Mouse (Mus musculus): ENCODE data around the gene Nphs2. TPM values are rescaled to one million over a fixed set of nuclear protein-coding genes. Genes with fewer than 3 reads are reported as not detected.
"Not testable (repeated sequence)": the region's sequence is repeated elsewhere in the genome, so short reads cannot be mapped to it uniquely, and the experiment has no call there.

The Nphs2 gene
- polyA plus RNA-seq, 1 experiment: not detected

GRCm38 (mm10) chr1:156285541-156285896 is 25.0 kb upstream of the Nphs2 start:
- H3K4me1 ChIP-seq (ENCODE audit: control insufficient read depth, insufficient read depth, low read length): no peaks in the 10 kb centered on the region
- TF ChIP-seq CTCF (IDR thresholded peaks at IDR 0.05; ENCODE audit: low read depth, low read length): no peak
- H3K27ac ChIP-seq (ENCODE audit: insufficient read depth, low read depth, low read length): no peak overlapping the region
- H3K4me3 ChIP-seq (ENCODE audit: insufficient read depth, low read length): no peak overlapping the region

GRCm38 (mm10) chr1:156288556-156289221 is 21.8 kb upstream of the Nphs2 start:
- no peak for TF ChIP-seq CTCF (IDR thresholded peaks at IDR 0.05; ENCODE audit: low read depth, low read length)
- TF ChIP-seq POLR2A (IDR thresholded peaks at IDR 0.05; ENCODE audit: borderline replicate concordance, low read depth, low read length): no peak
- no peak overlapping the region for H3K27ac ChIP-seq (ENCODE audit: insufficient read depth, low read depth, low read length)
- H3K4me1 ChIP-seq (ENCODE audit: control insufficient read depth, insufficient read depth, low read length): no peaks in the 10 kb centered on the region
- no peak overlapping the region for H3K4me3 ChIP-seq (ENCODE audit: insufficient read depth, low read length)

- H3K4me3 ChIP-seq (ENCODE audit: insufficient read depth, low read length); H3K4me1 ChIP-seq (ENCODE audit: control insufficient read depth, insufficient read depth, low read length); H3K27ac ChIP-seq (ENCODE audit: insufficient read depth, low read depth, low read length): not testable (repeated sequence)
Observed at GRCm38 (mm10) chr1:156289222-156289587, 21.3 kb upstream of the Nphs2 start.

- no peak for TF ChIP-seq POLR2A (IDR thresholded peaks at IDR 0.05; ENCODE audit: borderline replicate concordance, low read depth, low read length)
- TF ChIP-seq CTCF (IDR thresholded peaks at IDR 0.05; ENCODE audit: low read depth, low read length): no peak
- Histone ChIP-seq H3K4me1 (ENCODE audit: control insufficient read depth, insufficient read depth, low read length) (no peaks in the 10 kb centered on the region), H3K4me3 (ENCODE audit: insufficient read depth, low read length) (no peak overlapping the region), H3K27ac (ENCODE audit: insufficient read depth, low read depth, low read length) (no peak overlapping the region)
Observed at GRCm38 (mm10) chr1:156290016-156290415, 20.5 kb upstream of the Nphs2 start.

- H3K4me1 ChIP-seq (ENCODE audit: control insufficient read depth, insufficient read depth, low read length): 0 out of 2 replicates have a peak, but pooled peaks cover 2% of the 10 kb centered on the region
- no peak for TF ChIP-seq CTCF (IDR thresholded peaks at IDR 0.05; ENCODE audit: low read depth, low read length)
- no peak for TF ChIP-seq POLR2A (IDR thresholded peaks at IDR 0.05; ENCODE audit: borderline replicate concordance, low read depth, low read length)
- H3K27ac ChIP-seq (ENCODE audit: insufficient read depth, low read depth, low read length): no peak within 1 kb of the TSS
- peak within 1 kb of the TSS; percentile 63 for H3K4me3 ChIP-seq (ENCODE audit: insufficient read depth, low read length)
Observed at GRCm38 (mm10) chr1:156302911-156303749, 7.4 kb upstream of the Nphs2 start, which contains the start of gene Tdrd5. TSS of gene Tdrd5 (minus strand) at chr1:156303664.

GRCm38 (mm10) chr1:156308595-156308994 is 1.9 kb upstream of the Nphs2 start:
- Histone ChIP-seq H3K27ac (ENCODE audit: insufficient read depth, low read depth, low read length) (no peak overlapping the region), H3K4me3 (ENCODE audit: insufficient read depth, low read length) (no peak overlapping the region), H3K4me1 (ENCODE audit: control insufficient read depth, insufficient read depth, low read length) (no peaks in the 10 kb centered on the region)
- TF ChIP-seq CTCF (IDR thresholded peaks at IDR 0.05; ENCODE audit: low read depth, low read length): no peak
- no peak for TF ChIP-seq POLR2A (IDR thresholded peaks at IDR 0.05; ENCODE audit: borderline replicate concordance, low read depth, low read length)

GRCm38 (mm10) chr1:156323126-156323525 is 12.6 kb downstream of the Nphs2 start:
- Histone ChIP-seq H3K4me3 (ENCODE audit: insufficient read depth, low read length) (no peak overlapping the region), H3K4me1 (ENCODE audit: control insufficient read depth, insufficient read depth, low read length) (no peaks in the 10 kb centered on the region), H3K27ac (ENCODE audit: insufficient read depth, low read depth, low read length) (no peak overlapping the region)
- TF ChIP-seq CTCF (IDR thresholded peaks at IDR 0.05; ENCODE audit: low read depth, low read length): no peak
- TF ChIP-seq POLR2A (IDR thresholded peaks at IDR 0.05; ENCODE audit: borderline replicate concordance, low read depth, low read length): no peak

- H3K4me3 ChIP-seq (ENCODE audit: insufficient read depth, low read length): no peak overlapping the region
- TF ChIP-seq POLR2A (IDR thresholded peaks at IDR 0.05; ENCODE audit: borderline replicate concordance, low read depth, low read length) (no peak), CTCF (IDR thresholded peaks at IDR 0.05; ENCODE audit: low read depth, low read length) (no peak)
- H3K27ac ChIP-seq (ENCODE audit: insufficient read depth, low read depth, low read length): no peak overlapping the region
- no peaks in the 10 kb centered on the region for H3K4me1 ChIP-seq (ENCODE audit: control insufficient read depth, insufficient read depth, low read length)
Observed at GRCm38 (mm10) chr1:156340847-156341246, 30.3 kb downstream of the Nphs2 start.

GRCm38 (mm10) chr1:156344433-156344832 is 33.9 kb downstream of the Nphs2 start:
- TF ChIP-seq POLR2A (IDR thresholded peaks at IDR 0.05; ENCODE audit: borderline replicate concordance, low read depth, low read length) (no peak), CTCF (IDR thresholded peaks at IDR 0.05; ENCODE audit: low read depth, low read length) (no peak)
- no peak overlapping the region for H3K27ac ChIP-seq (ENCODE audit: insufficient read depth, low read depth, low read length)
- no peak overlapping the region for H3K4me3 ChIP-seq (ENCODE audit: insufficient read depth, low read length)
- no peaks in the 10 kb centered on the region for H3K4me1 ChIP-seq (ENCODE audit: control insufficient read depth, insufficient read depth, low read length)

GRCm38 (mm10) chr1:156345633-156346032 is 35.1 kb downstream of the Nphs2 start:
- Histone ChIP-seq H3K27ac (ENCODE audit: insufficient read depth, low read depth, low read length) (no peak overlapping the region), H3K4me3 (ENCODE audit: insufficient read depth, low read length) (no peak overlapping the region), H3K4me1 (ENCODE audit: control insufficient read depth, insufficient read depth, low read length) (no peaks in the 10 kb centered on the region)
- TF ChIP-seq CTCF (IDR thresholded peaks at IDR 0.05; ENCODE audit: low read depth, low read length): no peak
- TF ChIP-seq POLR2A (IDR thresholded peaks at IDR 0.05; ENCODE audit: borderline replicate concordance, low read depth, low read length): no peak
